7 mouse cellular contexts compared by ENCODE assay signal in genomic region chr3:97297553-97298432, GRCm38 (mm10). TPM values are rescaled to one million over a fixed set of nuclear protein-coding genes. Genes with fewer than 3 reads are reported as not detected.
A peak's percentile ranks its signal among the peaks of the same experiment; 100 is the strongest.
DNase-seq lines count a peak whose midpoint lies in the region; ATAC-seq lines count a peak whose summit lies in the region.

Bcl9 (minus strand) TSS chr3:97297917.

- DNase-seq in adrenal gland, postnatal 14 days = peak; percentile 88
- DNase-seq in embryo, embryonic 9.5 days (ENCODE audit: extremely low spot score) = peak; percentile 92
- DNase-seq in heart, adult 11 months = peak; percentile 97
- peak; percentile 91 for DNase-seq in kidney, adult 11 months
- peak; percentile 92 for DNase-seq in left cerebral cortex, postnatal 4 days
- peak; percentile 98 for DNase-seq in midbrain, embryonic 11.5 days (ENCODE audit: low spot score, missing footprints)
- DNase-seq in skeletal muscle tissue, adult 2 months (ENCODE audit: low read depth, low spot score) = peak; percentile 74

- peak; percentile 90 for ATAC-seq in midbrain, embryonic 11.5 days (ENCODE audit: low FRiP score)

- H3K9ac ChIP-seq in midbrain, embryonic 11.5 days (ENCODE audit: low read length) = peak within 1 kb of the TSS; percentile 86

- H3K27ac ChIP-seq in midbrain, embryonic 11.5 days (ENCODE audit: low read depth, low read length) = peak within 1 kb of the TSS; percentile 95

- H3K27me3 ChIP-seq in midbrain, embryonic 11.5 days (ENCODE audit: control insufficient read depth, insufficient read depth, low read length) = no peaks in the 10 kb centered on the region

- H3K4me3 ChIP-seq in midbrain, embryonic 11.5 days (ENCODE audit: low read depth, low read length) = peak within 1 kb of the TSS; percentile 87

- under 1% methylated on average over 21 of the region's 21 CpGs for WGBS in midbrain, embryonic 11.5 days

- peak within 1 kb of the TSS; percentile 74 for H3K4me2 ChIP-seq in midbrain, embryonic 11.5 days

- peaks cover 3% of the 10 kb centered on the region; the same call in 1 of the 2 replicates for H3K9me3 ChIP-seq in midbrain, embryonic 11.5 days (ENCODE audit: control insufficient read depth, low read length)

- peaks cover 20% of the 10 kb centered on the region for H3K4me1 ChIP-seq in midbrain, embryonic 11.5 days (ENCODE audit: control insufficient read depth, insufficient read depth, low read length)

- H3K36me3 ChIP-seq in midbrain, embryonic 11.5 days (ENCODE audit: control insufficient read depth, insufficient read depth, low read length) = no peaks in the 10 kb centered on the region

- intact Hi-C loops in left cerebral cortex, postnatal 4 days (cut with DNase I) = loop anchor here (2.0 kb wide), 1 partner anchor 71 kb away; no protein-coding TSS in a partner anchor

RNA-seq across cellular contexts. Expression of gene Bcl9, which starts in this region (rescaled TPM):
- total RNA-seq in adrenal gland, postnatal 14 days (2021) = 14.7 and 19.2 TPM in 2 replicates
- total RNA-seq in left cerebral cortex, postnatal 4 days (2021) = 100 to 1,000 TPM; 106 to 107 TPM
- polyA plus RNA-seq in midbrain, embryonic 11.5 days (2014; fragmentation: Nextera tagmentation; extraction: Ambion mirVana) = 59.8 and 60.3 TPM in 2 replicates

Comparison
In these comparisons a context has a peak if more than half of its experiments do, and no peak if none do; other contexts are left out.
1. Peak in every context shown above with its lines: DNase-seq, ATAC-seq, H3K4me3 ChIP-seq and H3K27ac ChIP-seq.